Mouse (Mus musculus) spleen, postnatal 10 days (tissue): Measurements from ENCODE around the gene S100a5.

Experiments
- DNase-seq, 2 experiments: peaks; one replicate each; pipeline ENCODE4 v3.0.0; 2021 to 2022; ENCODE audit warnings: low spot score in 2 of 2

Gene S100a5

GRCm38 (mm10) chr3:90600036-90600435, 8.3 kb upstream of the S100a5 start:
- DNase-seq: no peak

GRCm38 (mm10) chr3:90600458-90601195, 7.7 kb upstream of the S100a5 start:
- DNase-seq: no peak

- DNase-seq: no peak
Measured at GRCm38 (mm10) chr3:90601486-90602110, 6.7 kb upstream of the S100a5 start, which contains the start of gene Gm42674. Gene Gm42674 (plus strand): TSS chr3:90601904.

- no peak for DNase-seq
Measured at GRCm38 (mm10) chr3:90603623-90604022, 4.7 kb upstream of the S100a5 start, which contains the start of gene S100a4. Gene S100a4 (plus strand): TSS chr3:90603771.

- peak in 1 of 2 experiments; percentile 39 for DNase-seq
Measured at GRCm38 (mm10) chr3:90604416-90604815, 3.9 kb upstream of the S100a5 start.

GRCm38 (mm10) chr3:90605049-90605448, 3.3 kb upstream of the S100a5 start:
- no peak for DNase-seq

GRCm38 (mm10) chr3:90605736-90606135, 2.6 kb upstream of the S100a5 start:
- no peak for DNase-seq

GRCm38 (mm10) chr3:90606185-90606584, 2.1 kb upstream of the S100a5 start:
- no peak for DNase-seq

- no peak for DNase-seq
Measured at GRCm38 (mm10) chr3:90607361-90607760, 962 bp upstream of the S100a5 start.

GRCm38 (mm10) chr3:90609102-90609501, 779 bp downstream of the S100a5 start:
- DNase-seq: no peak

GRCm38 (mm10) chr3:90611494-90611893, 3.2 kb downstream of the S100a5 start:
- DNase-seq: no peak

- DNase-seq: no peak
Measured at GRCm38 (mm10) chr3:90612061-90612460, 3.7 kb downstream of the S100a5 start.

- DNase-seq: peak in 1 of 2 experiments; percentile 80
Measured at GRCm38 (mm10) chr3:90612728-90613291, 4.5 kb downstream of the S100a5 start, which contains the start of gene S100a6. Gene S100a6 (plus strand): TSS chr3:90612882.

GRCm38 (mm10) chr3:90613461-90614147, 5.3 kb downstream of the S100a5 start:
- no peak for DNase-seq

- no peak for DNase-seq
Measured at GRCm38 (mm10) chr3:90614148-90614530, 5.8 kb downstream of the S100a5 start.

- no peak for DNase-seq
Measured at GRCm38 (mm10) chr3:90614611-90615251, 6.4 kb downstream of the S100a5 start.

GRCm38 (mm10) chr3:90615415-90615814, 7.1 kb downstream of the S100a5 start:
- peak in 1 of 2 experiments; percentile 72 for DNase-seq

- DNase-seq: no peak
Measured at GRCm38 (mm10) chr3:90615911-90616310, 7.6 kb downstream of the S100a5 start.

GRCm38 (mm10) chr3:90617586-90617985, 9.3 kb downstream of the S100a5 start:
- no peak for DNase-seq

- no peak for DNase-seq
Measured at GRCm38 (mm10) chr3:90621552-90621951, 13.2 kb downstream of the S100a5 start.

- DNase-seq: peak in 1 of 2 experiments; percentile 42
Measured at GRCm38 (mm10) chr3:90623435-90624071, 15.2 kb downstream of the S100a5 start.
